Mouse (Mus musculus) heart, adult 2 months (tissue): ENCODE data around the gene Eml3.

ENCODE experiments used
- CTCF ChIP-seq: fragments of 200-600 bp; IDR thresholded peaks from 2 replicates; pipeline ENCODE4 v1.8.1; 2022; ENCODE audit warnings: antibody characterized with exemption, mild to moderate bottlenecking, moderate library complexity
- EP300 ChIP-seq: fragments of 200-500 bp; IDR thresholded peaks from 2 replicates; pipeline ENCODE4 v1.6.1; 2011; ENCODE audit warnings: low read depth, low read length, control low read depth; ENCODE audit not compliant: insufficient read depth
- POLR2A ChIP-seq: fragments of 200-500 bp; IDR thresholded peaks from 2 replicates; pipeline ENCODE4 v1.6.1; 2011; ENCODE audit warnings: mild to moderate bottlenecking, low read depth, low read length, control low read depth; ENCODE audit not compliant: insufficient read depth

GRCm38 (mm10) chr19:8944750-8945149 is 15.4 kb downstream of the Eml3 start:
- TF ChIP-seq CTCF (no peak), POLR2A (no peak), EP300 (no peak)
